Mouse (Mus musculus) midbrain, embryonic 11.5 days (tissue): ENCODE measurements around the gene Nemp1. TPM values are rescaled to one million over a fixed set of nuclear protein-coding genes. Genes with fewer than 3 reads are reported as not detected.

Source experiments
- ATAC-seq: fragments of 200-750 bp; cut with Nextera tagmentation; 2 replicates; pipeline ENCODE4 v1.8.0; 2017; ENCODE audit warnings: moderate TSS enrichment, moderate library complexity; ENCODE audit not compliant: low FRiP score
- DNase-seq: peaks from one replicate; pipeline ENCODE4 v3.0.0; 2015; ENCODE audit warnings: low spot score; ENCODE audit errors: missing footprints
- H3K27ac ChIP-seq: fragments of 300-500 bp; sonication (generic); 2 replicates; pipeline ENCODE4 v1.5.1; 2014; ENCODE audit warnings: low read depth, low read length
- H3K27me3 ChIP-seq: fragments of 300-500 bp; sonication (generic); 2 replicates; pipeline ENCODE4 v1.6.1; 2014; ENCODE audit warnings: mild to moderate bottlenecking, low read length, moderate library complexity, mixed read lengths; ENCODE audit not compliant: control insufficient read depth, insufficient read depth
- H3K36me3 ChIP-seq: fragments of 300-500 bp; sonication (generic); 2 replicates; pipeline ENCODE4 v1.6.1; 2014; ENCODE audit warnings: mild to moderate bottlenecking, low read length, moderate library complexity, mixed read lengths; ENCODE audit not compliant: control insufficient read depth, insufficient read depth
- H3K4me1 ChIP-seq: fragments of 300-500 bp; sonication (generic); 2 replicates; pipeline ENCODE4 v1.6.1; 2014; ENCODE audit warnings: low read length; ENCODE audit not compliant: control insufficient read depth, insufficient read depth
- H3K4me2 ChIP-seq: fragments of 300-500 bp; sonication (generic); 2 replicates; pipeline ENCODE4 v1.6.1; 2014; ENCODE audit warnings: mild to moderate bottlenecking, moderate library complexity
- H3K4me3 ChIP-seq: fragments of 300-500 bp; sonication (generic); 2 replicates; pipeline ENCODE4 v1.5.1; 2014; ENCODE audit warnings: low read depth, low read length
- H3K9ac ChIP-seq: fragments of 300-500 bp; sonication (generic); 2 replicates; pipeline ENCODE4 v1.6.1; 2014; ENCODE audit warnings: low read length
- H3K9me3 ChIP-seq: fragments of 300-500 bp; sonication (generic); 2 replicates; pipeline ENCODE4 v1.6.1; 2016; ENCODE audit warnings: low read length; ENCODE audit not compliant: control insufficient read depth
- WGBS: fragments of 180-500 bp; shearing (Covaris S2); extraction: QIAGEN DNeasy Blood & Tissue Kit; methylation state at CpG from one replicate; pipeline ENCODE4 v1.1.7; 2014; 5-methylcytosine and 5-hydroxymethylcytosine counted together
- polyA plus RNA-seq: library from polyadenylated mRNA; unstranded; fragments of >200 nt; fragmentation: Nextera tagmentation; extraction: Ambion mirVana; gene quantifications from 2 replicates; pipeline ENCODE4 v1.2.1, GENCODE M21; 2014

Nemp1 gene
- polyA plus RNA-seq, 1 experiment from 2014 or later = 10.0 TPM

DNA sequence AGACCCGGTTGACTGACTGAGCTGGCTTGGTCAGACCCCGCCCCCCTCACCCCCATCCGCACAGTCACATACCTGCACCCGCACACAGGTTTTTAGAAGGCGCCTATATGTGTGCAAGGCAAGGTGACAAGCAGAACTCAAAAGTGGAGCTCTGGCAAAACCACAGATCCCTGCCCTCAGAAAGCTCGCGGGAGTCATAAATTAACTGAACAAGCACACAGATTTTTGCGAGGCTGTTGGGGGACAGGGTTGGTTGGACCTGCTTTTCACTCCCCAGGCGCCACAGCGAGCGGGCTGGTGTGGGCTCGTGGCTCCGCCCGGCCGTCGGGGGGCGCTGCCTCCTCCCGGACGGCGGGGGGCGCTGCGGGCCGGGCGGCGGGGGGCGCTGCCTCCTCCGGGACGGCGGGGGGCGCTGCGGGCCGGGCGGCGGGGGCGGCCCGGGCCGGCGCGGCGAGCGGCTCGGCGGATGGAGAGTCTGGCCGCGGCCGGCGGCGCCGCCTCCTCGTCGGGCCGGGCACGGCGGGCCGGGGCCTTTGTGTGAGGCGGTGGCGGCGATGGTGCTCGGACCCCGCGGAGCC, 72.5 kb downstream of the Nemp1 start, which contains the start of gene Zbtb39:
TSS of gene Zbtb39 (plus strand) at position 456 of the 578 bp plus-strand sequence.
- 2% methylated on average over 27 of the region's 61 CpGs for WGBS
- H3K9ac ChIP-seq = peak within 1 kb of the TSS; percentile 96
- H3K4me3 ChIP-seq = peak within 1 kb of the TSS; percentile 95
- DNase-seq (peak; percentile 97), ATAC-seq (peak; percentile 88)
- H3K36me3 ChIP-seq = peaks cover 25% of the 10 kb centered on the region
- H3K4me1 ChIP-seq = peaks cover 6% of the 10 kb centered on the region; the same call in 1 of the 2 replicates
- no peaks in the 10 kb centered on the region for H3K27me3 ChIP-seq
- peak within 1 kb of the TSS; percentile 68 for H3K4me2 ChIP-seq
- peak within 1 kb of the TSS; percentile 10 for H3K27ac ChIP-seq
- no peaks in the 10 kb centered on the region for H3K9me3 ChIP-seq

DNA sequence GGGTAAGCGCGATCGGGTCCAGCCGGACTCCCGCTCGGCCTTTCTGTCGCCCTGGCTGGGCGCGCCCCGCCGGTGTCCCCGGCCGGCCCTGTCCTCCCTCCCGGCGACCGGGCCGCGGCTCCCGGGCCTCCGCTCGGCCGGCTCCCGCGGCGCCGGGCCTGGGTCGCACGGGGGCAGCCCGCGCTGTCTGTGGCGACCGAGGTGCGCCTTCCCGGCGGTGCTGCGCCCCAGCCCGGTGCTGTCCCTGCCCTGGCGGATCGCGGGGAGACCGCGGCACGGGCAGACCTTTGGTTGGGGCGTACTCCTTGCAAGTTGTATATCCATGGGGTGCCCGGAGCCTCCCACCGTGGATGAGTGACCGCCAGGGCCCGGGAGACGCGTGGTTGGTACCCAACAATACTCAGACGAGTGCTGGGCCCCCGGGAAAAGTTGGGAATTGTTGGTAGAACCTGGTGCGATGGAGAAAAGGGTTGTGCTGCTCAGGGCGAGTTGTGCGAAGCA, 73.0 kb downstream of the Nemp1 start:
- H3K4me3 ChIP-seq = peak overlapping the region; percentile 95
- peak overlapping the region; percentile 96 for H3K9ac ChIP-seq
- under 1% methylated on average over 55 of the region's 55 CpGs for WGBS
- H3K4me1 ChIP-seq = peaks cover 6% of the 10 kb centered on the region; the same call in 1 of the 2 replicates
- H3K9me3 ChIP-seq = no peaks in the 10 kb centered on the region
- ATAC-seq = peak; percentile 80
- H3K4me2 ChIP-seq = peak overlapping the region; percentile 68
- H3K27me3 ChIP-seq = no peaks in the 10 kb centered on the region
- peaks cover 30% of the 10 kb centered on the region for H3K36me3 ChIP-seq
- peak; percentile 94 for DNase-seq
- H3K27ac ChIP-seq = peak overlapping the region; percentile 10

DNA sequence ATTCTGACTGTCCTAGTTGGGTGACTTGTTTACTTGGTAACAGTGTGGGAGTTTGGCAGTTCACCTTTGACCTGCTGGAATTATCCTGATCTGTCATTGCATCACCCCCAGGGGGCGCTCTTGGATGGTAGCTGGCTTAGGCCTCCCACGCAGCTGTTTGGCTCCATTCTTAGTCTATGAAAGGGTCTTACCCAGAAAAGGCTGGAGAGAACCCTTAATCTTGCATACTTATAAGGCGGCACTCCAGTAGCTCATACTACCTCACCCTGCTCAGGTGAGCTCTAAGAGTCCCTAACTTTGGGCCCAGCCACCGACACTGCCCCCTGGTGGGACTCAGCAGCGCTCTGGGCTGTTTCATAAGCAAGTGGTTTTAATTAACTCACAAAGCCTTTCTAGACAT, 78.0 kb downstream of the Nemp1 start:
- Histone ChIP-seq H3K9me3 (no peaks in the 10 kb centered on the region), H3K27me3 (no peaks in the 10 kb centered on the region), H3K36me3 (peaks cover 41% of the 10 kb centered on the region), H3K4me2 (no peak overlapping the region), H3K4me3 (no peak overlapping the region), H3K9ac (no peak overlapping the region), H3K27ac (no peak overlapping the region), H3K4me1 (peaks cover 9% of the 10 kb centered on the region; the same call in 1 of the 2 replicates)
- ATAC-seq = no peak
- peak; percentile 92 for DNase-seq
- 64% methylated on average over 5 of the region's 5 CpGs for WGBS

DNA sequence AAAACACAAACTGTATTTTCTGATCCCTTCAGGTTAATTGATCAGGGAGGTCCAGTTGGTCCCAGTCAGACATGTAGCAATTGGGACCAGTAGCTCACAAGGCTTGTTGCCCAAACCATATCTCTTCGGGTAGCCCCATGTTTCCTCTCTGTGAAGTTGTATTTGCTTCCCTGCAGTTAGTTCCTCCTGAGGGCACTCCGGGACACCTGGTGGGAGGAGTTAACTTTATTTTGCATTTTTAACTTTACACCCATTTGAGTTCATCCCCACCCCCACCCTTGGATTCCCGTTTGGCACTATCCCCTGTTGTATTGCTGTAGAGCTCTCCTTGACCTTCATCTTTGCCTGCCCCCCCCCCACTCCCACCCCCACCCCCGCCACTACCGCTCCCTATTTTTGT, 79.2 kb downstream of the Nemp1 start:
- Histone ChIP-seq H3K9ac (no peak overlapping the region), H3K36me3 (peaks cover 41% of the 10 kb centered on the region), H3K27ac (no peak overlapping the region), H3K9me3 (no peaks in the 10 kb centered on the region), H3K4me1 (peaks cover 2% of the 10 kb centered on the region; the same call in 1 of the 2 replicates), H3K4me2 (no peak overlapping the region), H3K27me3 (no peaks in the 10 kb centered on the region), H3K4me3 (no peak overlapping the region)
- 88% methylated on average over 5 of the region's 5 CpGs for WGBS
- ATAC-seq = no peak
- DNase-seq = no peak

DNA sequence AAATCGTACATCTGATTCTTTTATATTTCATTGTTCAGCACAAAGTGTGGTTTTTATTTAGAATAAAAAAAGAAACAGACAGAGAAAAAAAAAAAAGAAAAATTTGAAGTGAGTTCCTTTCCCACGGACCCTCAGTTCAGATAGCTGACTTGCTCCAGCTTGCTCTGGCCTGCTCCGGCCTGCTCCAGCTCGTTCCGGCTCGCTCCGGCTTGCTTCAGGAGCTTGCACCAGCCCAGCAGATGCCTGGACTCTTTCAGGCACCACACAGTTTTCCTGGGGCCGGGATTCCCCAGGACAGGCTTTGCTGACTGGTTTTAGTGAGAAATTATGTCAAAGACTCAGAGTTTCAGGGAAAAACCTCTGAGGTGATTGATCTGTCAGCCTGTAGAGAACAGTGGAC, 80.6 kb downstream of the Nemp1 start:
- DNase-seq (no peak), ATAC-seq (no peak)
- no peaks in the 10 kb centered on the region for H3K27me3 ChIP-seq
- H3K4me1 ChIP-seq = 0 out of 2 replicates have a peak, but pooled peaks cover 2% of the 10 kb centered on the region
- H3K36me3 ChIP-seq = peaks cover 33% of the 10 kb centered on the region
- H3K4me3 ChIP-seq = no peak overlapping the region
- no peaks in the 10 kb centered on the region for H3K9me3 ChIP-seq
- no peak overlapping the region for H3K9ac ChIP-seq
- 94% methylated on average over 8 of the region's 8 CpGs for WGBS
- H3K27ac ChIP-seq = no peak overlapping the region
- H3K4me2 ChIP-seq = no peak overlapping the region

DNA sequence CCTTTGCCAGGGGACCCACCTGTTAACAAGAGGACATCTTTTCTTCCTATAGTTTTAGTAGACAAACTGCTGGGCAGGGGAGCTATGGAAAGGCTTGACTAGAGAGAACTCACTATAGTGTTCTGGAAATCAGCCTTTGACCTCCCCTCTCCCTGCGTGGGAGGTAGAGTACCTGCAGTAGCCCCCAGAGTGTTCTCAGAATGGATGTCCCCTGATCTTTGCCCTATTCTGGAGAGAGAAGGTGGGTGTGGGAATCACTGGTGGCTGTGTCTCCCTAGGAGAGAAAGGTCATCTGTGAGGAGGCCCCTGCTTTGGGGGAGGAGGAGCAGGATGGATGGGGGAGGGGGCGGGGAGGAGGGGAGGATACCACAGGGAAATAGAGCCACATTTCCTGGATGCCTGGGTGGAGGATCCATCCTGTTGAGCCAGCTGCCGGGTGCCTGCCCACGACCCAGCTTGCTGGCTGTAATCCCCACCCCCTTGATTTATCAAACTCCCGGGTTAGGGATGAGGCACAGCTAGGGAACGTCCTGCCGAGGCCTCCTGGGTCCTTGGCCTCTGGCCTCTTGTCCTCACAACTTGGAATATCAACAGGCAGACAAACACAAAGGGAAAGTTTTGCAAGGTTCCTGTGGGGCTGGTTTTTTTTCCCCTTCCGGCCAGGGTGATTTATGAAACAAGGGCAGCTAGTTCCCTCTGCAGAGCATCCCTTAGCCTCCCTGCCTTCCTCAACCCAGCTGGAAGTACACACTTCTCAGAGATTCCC, 82.3 kb downstream of the Nemp1 start:
- no peaks in the 10 kb centered on the region for H3K9me3 ChIP-seq
- no peak overlapping the region for H3K4me2 ChIP-seq
- WGBS = 12% methylated on average over 8 of the region's 8 CpGs
- no peak overlapping the region for H3K9ac ChIP-seq
- H3K4me1 ChIP-seq = 0 out of 2 replicates have a peak, but pooled peaks cover 2% of the 10 kb centered on the region
- no peaks in the 10 kb centered on the region for H3K27me3 ChIP-seq
- H3K36me3 ChIP-seq = peaks cover 16% of the 10 kb centered on the region
- H3K4me3 ChIP-seq = no peak overlapping the region
- no peak for DNase-seq
- no peak; the same call in 1 of the 2 replicates for ATAC-seq
- H3K27ac ChIP-seq = no peak overlapping the region

DNA sequence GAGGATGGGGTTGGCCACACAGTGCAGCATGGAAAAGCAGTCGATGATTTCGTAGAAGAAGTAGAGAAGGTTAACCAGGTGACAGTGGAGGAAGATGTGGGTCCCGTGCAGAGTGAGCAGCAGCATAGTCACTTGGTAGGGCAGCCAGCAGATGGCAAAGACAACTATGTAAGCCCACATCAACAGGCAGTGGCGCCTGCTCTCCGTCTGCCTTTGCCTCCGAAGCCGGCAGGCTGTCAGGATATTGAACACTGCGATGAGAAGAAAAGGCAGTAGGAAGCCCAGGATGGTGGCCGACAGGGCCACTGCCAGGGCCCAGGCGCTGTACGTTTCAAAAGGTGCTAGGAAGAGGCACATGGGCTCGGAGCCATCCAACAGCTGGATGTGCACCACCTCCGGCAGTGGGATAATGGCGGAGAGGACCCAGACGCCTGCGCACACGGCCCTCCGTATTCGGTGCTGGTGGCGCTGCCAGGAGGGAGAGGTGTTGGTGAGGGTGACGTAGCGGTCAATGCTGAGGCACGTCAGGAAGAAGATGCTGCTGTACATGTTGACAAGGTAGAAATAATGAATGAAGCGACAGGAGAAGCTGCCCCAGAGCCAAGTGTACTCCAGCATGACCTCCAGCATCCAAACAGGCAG, 83.6 kb downstream of the Nemp1 start:
- WGBS = 46% methylated on average over 24 of the region's 24 CpGs
- DNase-seq (no peak), ATAC-seq (no peak)
- peak overlapping the region; percentile 11; the same call in 1 of the 2 replicates for H3K4me3 ChIP-seq
- H3K9ac ChIP-seq = no peak overlapping the region
- no peaks in the 10 kb centered on the region for H3K9me3 ChIP-seq
- H3K27me3 ChIP-seq = no peaks in the 10 kb centered on the region
- peak overlapping the region; percentile 32 for H3K4me2 ChIP-seq
- H3K36me3 ChIP-seq = peaks cover 9% of the 10 kb centered on the region; the same call in 1 of the 2 replicates
- 0 out of 2 replicates have a peak, but pooled peaks cover 2% of the 10 kb centered on the region for H3K4me1 ChIP-seq
- no peak overlapping the region for H3K27ac ChIP-seq
